29 mouse cellular contexts compared by ENCODE assay signal in the genomic region with DNA sequence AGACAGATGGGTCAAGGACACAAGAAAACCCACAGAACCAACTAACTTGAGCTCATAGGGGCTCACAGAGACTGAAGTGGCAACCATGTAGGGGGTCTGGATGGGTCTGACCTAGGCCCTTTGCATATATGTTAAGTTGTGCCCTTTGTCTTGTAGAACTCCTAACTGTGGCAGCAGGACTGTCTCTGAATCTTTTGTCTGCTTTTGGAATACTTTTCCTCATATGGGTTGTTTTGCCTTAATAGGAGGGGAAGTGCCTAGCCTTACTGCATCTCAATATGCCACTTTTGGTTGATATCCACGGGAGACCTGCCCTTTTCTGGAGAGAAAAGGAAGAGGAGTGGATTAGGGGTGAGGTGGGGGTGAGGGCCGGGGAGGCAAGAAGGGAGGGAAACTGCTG.
"Had no signal": no experiment of that assay in that cellular context is flagged by ENCODE, and none has a peak within 500 bp of the region (broad histone marks: within the 10 kb centered on the region; RNA-seq: fewer than 3 reads in every experiment).

No protein-coding gene starts in this region.

- H3K27me3 ChIP-seq: limb, embryonic 12.5 days; limb, embryonic 13.5 days; limb, embryonic 15.5 days; liver, embryonic 12.5 days; liver, embryonic 13.5 days; liver, embryonic 15.5 days; lung, embryonic 15.5 days; megakaryocyte, embryonic 14.5 days; midbrain, embryonic 12.5 days; midbrain, embryonic 13.5 days; midbrain, embryonic 15.5 days; neural tube, embryonic 12.5 days; neural tube, embryonic 13.5 days had no signal

- H3K27ac ChIP-seq: limb, embryonic 10.5 days; limb, embryonic 12.5 days; limb, embryonic 13.5 days; limb, embryonic 15.5 days; liver, embryonic 12.5 days; liver, embryonic 13.5 days; liver, embryonic 14.5 days; liver, embryonic 15.5 days; lung, embryonic 15.5 days; macrophage; midbrain, embryonic 10.5 days; midbrain, embryonic 12.5 days; midbrain, embryonic 13.5 days; midbrain, embryonic 15.5 days; neural tube, embryonic 12.5 days; neural tube, embryonic 13.5 days had no signal

- H3K36me3 ChIP-seq: limb, embryonic 10.5 days; limb, embryonic 12.5 days; limb, embryonic 13.5 days; limb, embryonic 15.5 days; liver, embryonic 12.5 days; liver, embryonic 13.5 days; liver, embryonic 15.5 days; lung, embryonic 15.5 days; midbrain, embryonic 10.5 days; midbrain, embryonic 12.5 days; midbrain, embryonic 13.5 days; midbrain, embryonic 15.5 days; neural tube, embryonic 12.5 days; neural tube, embryonic 13.5 days had no signal

- H3K4me3 ChIP-seq: limb, embryonic 10.5 days; limb, embryonic 12.5 days; limb, embryonic 13.5 days; limb, embryonic 15.5 days; liver, embryonic 12.5 days; liver, embryonic 13.5 days; liver, embryonic 15.5 days; lung, embryonic 15.5 days; megakaryocyte, embryonic 14.5 days; midbrain, embryonic 10.5 days; midbrain, embryonic 12.5 days; midbrain, embryonic 13.5 days; midbrain, embryonic 15.5 days; myocyte; neural tube, embryonic 12.5 days; neural tube, embryonic 13.5 days had no signal

- H3K4me1 ChIP-seq: limb, embryonic 10.5 days; limb, embryonic 12.5 days; limb, embryonic 13.5 days; limb, embryonic 15.5 days; liver, embryonic 12.5 days; liver, embryonic 13.5 days; liver, embryonic 15.5 days; lung, embryonic 15.5 days; megakaryocyte, embryonic 14.5 days; midbrain, embryonic 12.5 days; midbrain, embryonic 13.5 days; midbrain, embryonic 15.5 days; neural tube, embryonic 12.5 days; neural tube, embryonic 13.5 days had no signal

- DNase-seq: left cerebral cortex, postnatal 4 days; liver; liver, embryonic 13.5 days; liver, postnatal 0 days; lung, adult 18-20 months; lung, adult 2 months; lung, embryonic 14.5 days; lung, postnatal 10 days; lung, postnatal 14 days; lung, postnatal 36 days; lung, postnatal 4 days; midbrain, embryonic 14.5 days had no signal

- H3K9me3 ChIP-seq: limb, embryonic 10.5 days; limb, embryonic 12.5 days; limb, embryonic 13.5 days; limb, embryonic 15.5 days; liver, embryonic 12.5 days; liver, embryonic 13.5 days; liver, embryonic 15.5 days; lung, embryonic 15.5 days; midbrain, embryonic 10.5 days; midbrain, embryonic 12.5 days; midbrain, embryonic 13.5 days; midbrain, embryonic 15.5 days; neural tube, embryonic 12.5 days; neural tube, embryonic 13.5 days had no signal
